Mouse (Mus musculus) midbrain, embryonic 11.5 days (tissue): ENCODE results near the gene Birc5. TPM values are rescaled to one million over a fixed set of nuclear protein-coding genes. Genes with fewer than 3 reads are reported as not detected.
A peak's percentile ranks its signal among the peaks of the same experiment; 100 is the strongest.
"Not testable (repeated sequence)": the region's sequence is repeated elsewhere in the genome, so short reads cannot be mapped to it uniquely, and the experiment has no call there.

ENCODE experiments used
- ATAC-seq: fragments of 200-750 bp; cut with Nextera tagmentation; 2 replicates; pipeline ENCODE4 v1.8.0; 2017; ENCODE audit warnings: moderate TSS enrichment, moderate library complexity; ENCODE audit not compliant: low FRiP score
- DNase-seq: peaks from one replicate; pipeline ENCODE4 v3.0.0; 2015; ENCODE audit warnings: low spot score; ENCODE audit errors: missing footprints
- H3K27ac ChIP-seq: fragments of 300-500 bp; sonication (generic); 2 replicates; pipeline ENCODE4 v1.5.1; 2014; ENCODE audit warnings: low read depth, low read length
- H3K27me3 ChIP-seq: fragments of 300-500 bp; sonication (generic); 2 replicates; pipeline ENCODE4 v1.6.1; 2014; ENCODE audit warnings: mild to moderate bottlenecking, low read length, moderate library complexity, mixed read lengths; ENCODE audit not compliant: control insufficient read depth, insufficient read depth
- H3K36me3 ChIP-seq: fragments of 300-500 bp; sonication (generic); 2 replicates; pipeline ENCODE4 v1.6.1; 2014; ENCODE audit warnings: mild to moderate bottlenecking, low read length, moderate library complexity, mixed read lengths; ENCODE audit not compliant: control insufficient read depth, insufficient read depth
- H3K4me1 ChIP-seq: fragments of 300-500 bp; sonication (generic); 2 replicates; pipeline ENCODE4 v1.6.1; 2014; ENCODE audit warnings: low read length; ENCODE audit not compliant: control insufficient read depth, insufficient read depth
- H3K4me2 ChIP-seq: fragments of 300-500 bp; sonication (generic); 2 replicates; pipeline ENCODE4 v1.6.1; 2014; ENCODE audit warnings: mild to moderate bottlenecking, moderate library complexity
- H3K4me3 ChIP-seq: fragments of 300-500 bp; sonication (generic); 2 replicates; pipeline ENCODE4 v1.5.1; 2014; ENCODE audit warnings: low read depth, low read length
- H3K9ac ChIP-seq: fragments of 300-500 bp; sonication (generic); 2 replicates; pipeline ENCODE4 v1.6.1; 2014; ENCODE audit warnings: low read length
- H3K9me3 ChIP-seq: fragments of 300-500 bp; sonication (generic); 2 replicates; pipeline ENCODE4 v1.6.1; 2016; ENCODE audit warnings: low read length; ENCODE audit not compliant: control insufficient read depth
- WGBS: fragments of 180-500 bp; shearing (Covaris S2); extraction: QIAGEN DNeasy Blood & Tissue Kit; methylation state at CpG from one replicate; pipeline ENCODE4 v1.1.7; 2014; 5-methylcytosine and 5-hydroxymethylcytosine counted together
- polyA plus RNA-seq: library from polyadenylated mRNA; unstranded; fragments of >200 nt; fragmentation: Nextera tagmentation; extraction: Ambion mirVana; gene quantifications from 2 replicates; pipeline ENCODE4 v1.2.1, GENCODE M21; 2014

Gene Birc5
- polyA plus RNA-seq, 1 experiment from 2014 or later = 346 TPM

- no peak for DNase-seq
- ATAC-seq = no peak
These were observed 18.6 kb upstream of the Birc5 start for GRCm38 (mm10) chr11:117830401-117830800.

GRCm38 (mm10) chr11:117832086-117832969 is 16.7 kb upstream of the Birc5 start:
- Histone ChIP-seq H3K4me2 (peak overlapping the region; percentile 54), H3K4me1 (no peaks in the 10 kb centered on the region), H3K9me3 (no peaks in the 10 kb centered on the region), H3K9ac (peak overlapping the region; percentile 38; the same call in 1 of the 2 replicates), H3K36me3 (no peaks in the 10 kb centered on the region), H3K4me3 (peak overlapping the region; percentile 28), H3K27ac (no peak overlapping the region), H3K27me3 (no peaks in the 10 kb centered on the region)
- 17% methylated on average over 28 of the region's 28 CpGs for WGBS
- ATAC-seq (peak; percentile 82), DNase-seq (peak; percentile 98)

More at GRCm38 (mm10) chr11:117830401-117830800, 18.6 kb upstream of the Birc5 start:
- Histone ChIP-seq H3K36me3 (no peaks in the 10 kb centered on the region), H3K27ac (no peak overlapping the region), H3K4me3 (no peak overlapping the region), H3K4me1 (peaks cover 6% of the 10 kb centered on the region), H3K27me3 (no peaks in the 10 kb centered on the region), H3K9ac (no peak overlapping the region), H3K9me3 (no peaks in the 10 kb centered on the region), H3K4me2 (no peak overlapping the region)
- 91% methylated on average over 9 of the region's 9 CpGs for WGBS

DNA sequence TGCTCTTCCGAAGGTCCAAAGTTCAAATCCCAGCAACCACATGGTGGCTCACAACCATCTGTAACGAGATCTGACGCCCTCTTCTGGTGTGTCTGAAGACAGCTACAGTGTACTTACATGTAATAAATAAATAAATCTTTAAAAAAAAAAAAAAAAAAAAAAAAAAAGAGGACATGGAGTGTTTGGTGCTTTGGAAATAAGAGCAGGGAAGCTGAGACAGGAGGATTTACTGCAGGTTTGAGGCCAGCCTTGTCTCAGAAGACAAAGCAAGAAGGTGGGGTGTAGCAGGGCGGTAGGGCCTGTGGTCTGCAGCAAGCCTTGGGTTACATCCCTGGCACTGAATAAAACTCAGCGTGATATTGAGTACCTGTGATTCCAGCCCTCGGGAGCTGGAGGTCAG is 15.5 kb upstream of the Birc5 start:
- H3K4me2 ChIP-seq, DNase-seq, H3K36me3 ChIP-seq, ATAC-seq, H3K27me3 ChIP-seq, H3K27ac ChIP-seq, H3K9ac ChIP-seq, H3K4me3 ChIP-seq, H3K9me3 ChIP-seq, H3K4me1 ChIP-seq: not testable (repeated sequence)
- 89% methylated on average over 4 of the region's 6 CpGs for WGBS

GRCm38 (mm10) chr11:117834086-117834485 is 15.0 kb upstream of the Birc5 start:
- no peaks in the 10 kb centered on the region for H3K4me1 ChIP-seq
- DNase-seq (no peak), ATAC-seq (no peak)
- H3K9ac ChIP-seq = no peak overlapping the region
- no peak overlapping the region for H3K4me3 ChIP-seq
- no peaks in the 10 kb centered on the region for H3K9me3 ChIP-seq
- no peak overlapping the region for H3K27ac ChIP-seq
- 91% methylated on average over 8 of the region's 8 CpGs for WGBS
- no peak overlapping the region for H3K4me2 ChIP-seq
- H3K36me3 ChIP-seq = no peaks in the 10 kb centered on the region
- no peaks in the 10 kb centered on the region for H3K27me3 ChIP-seq

DNA sequence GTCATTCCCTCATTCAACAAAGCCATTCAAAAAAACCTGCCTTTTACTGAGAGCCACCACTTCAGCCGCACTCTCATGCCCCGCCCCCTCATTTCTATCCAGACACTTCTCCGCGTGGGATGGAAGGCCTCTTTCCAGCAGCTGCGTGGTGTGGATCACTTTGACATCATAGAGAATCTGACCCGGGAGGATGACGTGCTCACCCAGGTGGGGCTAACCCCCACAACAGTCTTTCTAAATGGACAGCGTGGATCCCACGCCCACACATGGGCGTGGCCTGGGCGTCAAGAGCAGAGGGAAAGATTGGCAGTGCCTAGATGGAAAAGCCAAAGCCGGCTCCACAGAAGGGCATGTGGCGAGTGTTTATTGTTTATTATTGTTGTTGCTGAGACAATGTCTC is 12.7 kb upstream of the Birc5 start:
- DNase-seq (no peak), ATAC-seq (no peak)
- Histone ChIP-seq H3K9ac (no peak overlapping the region), H3K27ac (no peak overlapping the region), H3K36me3 (no peaks in the 10 kb centered on the region), H3K4me3 (no peak overlapping the region), H3K4me1 (no peaks in the 10 kb centered on the region), H3K27me3 (no peaks in the 10 kb centered on the region), H3K9me3 (no peaks in the 10 kb centered on the region), H3K4me2 (no peak overlapping the region; the same call in 1 of the 2 replicates)
- 36% methylated on average over 13 of the region's 13 CpGs for WGBS

DNA sequence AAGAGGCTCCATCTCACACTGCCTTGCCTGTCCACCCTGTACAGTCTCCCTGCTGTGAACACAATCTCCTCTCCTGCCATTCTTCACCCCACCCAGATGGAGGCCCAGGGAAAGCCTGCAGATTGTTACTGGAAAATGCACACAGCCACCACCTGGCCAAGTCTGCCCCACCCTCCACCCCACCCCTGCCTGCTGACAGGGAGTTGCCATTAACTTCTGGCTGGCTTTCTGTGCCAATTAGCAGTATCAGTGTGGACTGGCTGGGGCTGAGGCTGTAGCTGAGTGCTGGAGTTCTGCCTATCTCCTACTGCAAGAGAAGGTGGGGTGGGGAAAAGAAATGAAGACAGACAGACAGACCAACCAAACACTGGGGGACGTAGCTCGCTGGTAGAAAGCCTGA is 10.5 kb upstream of the Birc5 start:
- ATAC-seq (no peak), DNase-seq (no peak)
- Histone ChIP-seq H3K4me3 (no peak overlapping the region), H3K9me3 (no peaks in the 10 kb centered on the region), H3K36me3 (no peaks in the 10 kb centered on the region), H3K27ac (no peak overlapping the region), H3K4me2 (no peak overlapping the region), H3K9ac (no peak overlapping the region), H3K27me3 (no peaks in the 10 kb centered on the region), H3K4me1 (no peaks in the 10 kb centered on the region)
- WGBS = 73% methylated on average over 2 of the region's 2 CpGs

DNA sequence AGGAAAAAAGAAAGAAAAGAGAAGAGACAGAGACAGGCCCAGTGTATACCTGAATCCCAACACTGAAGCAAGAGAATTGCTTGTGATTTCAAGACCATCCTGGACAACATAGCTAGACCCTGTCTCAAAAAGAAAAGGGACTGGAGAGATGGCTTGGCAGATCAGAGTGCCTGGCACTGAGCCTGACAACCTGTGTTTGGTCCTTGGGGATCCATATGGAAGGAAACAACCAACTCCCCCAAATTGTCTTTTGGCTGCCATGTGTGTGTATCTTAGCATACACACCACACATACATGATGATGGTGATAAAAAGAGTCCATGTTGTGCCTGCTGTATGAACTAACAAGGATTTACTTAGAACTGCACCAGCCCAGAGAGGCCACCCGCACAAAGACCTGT is 10.0 kb upstream of the Birc5 start:
- Histone ChIP-seq H3K27me3 (no peaks in the 10 kb centered on the region), H3K4me1 (no peaks in the 10 kb centered on the region), H3K4me2 (no peak overlapping the region), H3K27ac (no peak overlapping the region), H3K36me3 (no peaks in the 10 kb centered on the region), H3K9ac (no peak overlapping the region), H3K9me3 (no peaks in the 10 kb centered on the region), H3K4me3 (no peak overlapping the region)
- 89% methylated on average over 1 of the region's 1 CpGs for WGBS
- DNase-seq = no peak
- ATAC-seq = no peak

GRCm38 (mm10) chr11:117840910-117841309 is 8.1 kb upstream of the Birc5 start:
- 56% methylated on average over 1 of the region's 1 CpGs for WGBS
- no peak for DNase-seq
- no peak for ATAC-seq
- Histone ChIP-seq H3K27me3 (no peaks in the 10 kb centered on the region), H3K36me3 (no peaks in the 10 kb centered on the region), H3K27ac (no peak overlapping the region), H3K9ac (no peak overlapping the region), H3K4me2 (no peak overlapping the region), H3K9me3 (no peaks in the 10 kb centered on the region), H3K4me3 (no peak overlapping the region), H3K4me1 (no peaks in the 10 kb centered on the region)

- Histone ChIP-seq H3K27ac (no peak overlapping the region), H3K9me3 (no peaks in the 10 kb centered on the region), H3K36me3 (no peaks in the 10 kb centered on the region), H3K4me3 (no peak overlapping the region), H3K4me2 (no peak overlapping the region), H3K9ac (no peak overlapping the region), H3K27me3 (no peaks in the 10 kb centered on the region), H3K4me1 (peaks cover 5% of the 10 kb centered on the region)
- ATAC-seq (no peak), DNase-seq (no peak)
- WGBS = 86% methylated on average over 2 of the region's 2 CpGs
These were observed 5.6 kb upstream of the Birc5 start for GRCm38 (mm10) chr11:117843434-117843833.
